Mouse (Mus musculus) CD4-positive, CD25-positive, alpha-beta regulatory T cell, adult 4 months (primary cell): Measurements from ENCODE around the gene Ccdc170. TPM values are rescaled to one million over a fixed set of nuclear protein-coding genes. Genes with fewer than 3 reads are reported as not detected.
A peak's percentile ranks its signal among the peaks of the same experiment; 100 is the strongest.
"Not testable (repeated sequence)": the region's sequence is repeated elsewhere in the genome, so short reads cannot be mapped to it uniquely, and the experiment has no call there.

Experiments
- ATAC-seq: one replicate; pipeline ENCODE4 v1.8.0; 2017
- polyA plus RNA-seq, 2 experiments: library from polyadenylated mRNA; unstranded; fragments of 100-300 nt; shearing (Covaris generic); gene quantifications; one replicate each; pipeline ENCODE4 v1.2.1; 2017

Gene Ccdc170
- polyA plus RNA-seq, 2 experiments from 2014 or later = 0.27 to 0.95 TPM

DNA sequence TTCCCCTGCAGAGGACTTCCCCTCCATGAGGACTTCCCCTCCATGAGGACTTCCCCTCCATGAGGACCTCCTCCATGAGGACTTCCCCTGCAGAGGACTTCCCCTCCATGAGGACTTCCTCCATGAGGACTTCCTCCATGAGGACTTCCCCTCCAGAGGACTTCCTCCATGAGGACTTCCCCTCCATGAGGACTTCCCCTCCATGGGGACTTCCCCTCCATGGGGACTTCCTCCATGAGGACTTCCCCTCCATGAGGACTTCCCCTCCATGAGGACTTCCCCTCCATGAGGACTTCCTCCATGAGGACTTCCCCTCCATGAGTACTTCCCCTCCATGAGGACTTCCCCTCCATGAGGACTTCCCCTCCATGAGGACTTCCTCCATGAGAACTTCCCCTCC is 119.3 kb downstream of the Ccdc170 start:
- ATAC-seq = not testable (repeated sequence)

- no peak for ATAC-seq
These were observed 120.2 kb downstream of the Ccdc170 start for GRCm38 (mm10) chr10:4602466-4602865.

GRCm38 (mm10) chr10:4604527-4605209 is 122.4 kb downstream of the Ccdc170 start:
- no peak for ATAC-seq

GRCm38 (mm10) chr10:4610234-4610633 is 127.9 kb downstream of the Ccdc170 start:
- ATAC-seq = no peak

DNA sequence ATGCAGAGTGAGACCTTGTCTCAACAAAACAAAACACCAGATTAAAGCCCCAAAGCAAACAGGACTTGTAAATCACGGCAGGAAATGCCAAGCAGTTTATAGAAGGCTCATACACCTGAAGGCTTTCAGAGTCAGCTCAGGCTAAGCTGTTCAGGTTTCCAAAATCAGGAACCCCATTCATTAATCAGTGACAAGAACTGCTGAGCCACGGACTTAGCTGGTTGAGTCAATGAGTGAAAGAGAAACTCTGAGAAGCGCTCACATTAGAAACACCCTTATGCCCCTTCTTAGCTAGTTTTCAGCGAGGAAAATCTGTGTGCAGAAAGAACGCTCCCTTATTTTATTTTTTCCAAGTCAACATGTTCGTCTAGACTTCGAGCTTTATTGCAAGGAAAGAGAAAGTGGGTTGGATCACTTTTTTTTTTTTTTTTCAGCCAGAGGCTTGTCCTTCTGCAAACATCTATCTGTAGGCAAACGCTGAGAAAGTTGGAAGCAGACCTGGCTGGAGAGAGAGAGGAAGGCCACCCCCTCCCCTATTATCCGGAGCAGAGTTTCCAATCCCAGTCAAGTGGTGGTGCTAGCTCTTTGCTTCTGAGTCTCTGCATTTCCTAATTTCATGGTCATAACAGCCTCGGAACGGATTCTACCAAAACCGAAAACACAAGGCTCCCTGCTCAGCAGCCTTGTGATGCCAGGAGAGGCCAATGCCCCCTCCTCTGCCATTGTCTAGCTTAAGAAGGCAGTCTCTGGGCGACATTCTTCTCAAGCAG is 129.3 kb downstream of the Ccdc170 start, which contains the start of gene Esr1:
Gene Esr1, plus strand, starts transcription at position 208 of the 770 bp plus-strand sequence.
- peak; percentile 50 for ATAC-seq

Other genes with a start within 250 kb of the Ccdc170 start
- 1 to 10 TPM; 6.7 to 7.9 TPM for gene Akap12, start 216.1 kb upstream of the Ccdc170 start, polyA plus RNA-seq
- gene Zbtb2, start 94.4 kb upstream of the Ccdc170 start, polyA plus RNA-seq = 10 to 100 TPM; 10.2 to 10.5 TPM
- 10 to 100 TPM; 62.6 to 68.9 TPM for gene Rmnd1, start 50.1 kb upstream of the Ccdc170 start, polyA plus RNA-seq
- 10 to 100 TPM; 30.3 to 41.4 TPM for gene Armt1, start 50.0 kb upstream of the Ccdc170 start, polyA plus RNA-seq
- 1 to 10 TPM; 1.2 to 1.9 TPM for gene Esr1, start 129.1 kb downstream of the Ccdc170 start, polyA plus RNA-seq